Mouse (Mus musculus): ENCODE results near the gene Thrap3. TPM values are rescaled to one million over a fixed set of nuclear protein-coding genes. Genes with fewer than 3 reads are reported as not detected.

The Thrap3 gene
- total and polyA plus RNA-seq, 2 experiments = 29.1 to 74.3 TPM

GRCm38 (mm10) chr4:126242510-126242909 lies 40.0 kb upstream of the Thrap3 start:
- no peak overlapping the region for H3K9ac ChIP-seq (ENCODE audit: low read depth, low read length)
- no peak for DNase-seq (ENCODE audit: extremely low read depth, low read depth, low spot score)
- H3K27ac ChIP-seq (replicated peaks; ENCODE audit: insufficient read depth, low read depth, low read length) = no peak overlapping the region
- no peak for TF ChIP-seq CTCF (IDR thresholded peaks at IDR 0.05; ENCODE audit: low read depth, low read length)
- TF ChIP-seq POLR2A (IDR thresholded peaks at IDR 0.05; ENCODE audit: extremely low read depth, insufficient read depth, low read length) = no peak
- peaks cover 8% of the 10 kb centered on the region for H3K36me3 ChIP-seq (ENCODE audit: control insufficient read depth, insufficient read depth, low read length)
- no peak overlapping the region for H3K4me3 ChIP-seq (ENCODE audit: insufficient read depth, low read depth, low read length)
- 92% methylated on average over 6 of the region's 6 CpGs for WGBS
- H3K79me2 ChIP-seq (ENCODE audit: control insufficient read depth, insufficient read depth, low read length) = peaks cover 14% of the 10 kb centered on the region
- H3K4me1 ChIP-seq (ENCODE audit: control insufficient read depth, insufficient read depth, low read length) = no peaks in the 10 kb centered on the region
- H3K27me3 ChIP-seq (ENCODE audit: control insufficient read depth, insufficient read depth, low read length) = no peaks in the 10 kb centered on the region

GRCm38 (mm10) chr4:126241956-126242355 lies 39.4 kb upstream of the Thrap3 start:
- no peak for DNase-seq (ENCODE audit: extremely low read depth, low read depth, low spot score)

DNA sequence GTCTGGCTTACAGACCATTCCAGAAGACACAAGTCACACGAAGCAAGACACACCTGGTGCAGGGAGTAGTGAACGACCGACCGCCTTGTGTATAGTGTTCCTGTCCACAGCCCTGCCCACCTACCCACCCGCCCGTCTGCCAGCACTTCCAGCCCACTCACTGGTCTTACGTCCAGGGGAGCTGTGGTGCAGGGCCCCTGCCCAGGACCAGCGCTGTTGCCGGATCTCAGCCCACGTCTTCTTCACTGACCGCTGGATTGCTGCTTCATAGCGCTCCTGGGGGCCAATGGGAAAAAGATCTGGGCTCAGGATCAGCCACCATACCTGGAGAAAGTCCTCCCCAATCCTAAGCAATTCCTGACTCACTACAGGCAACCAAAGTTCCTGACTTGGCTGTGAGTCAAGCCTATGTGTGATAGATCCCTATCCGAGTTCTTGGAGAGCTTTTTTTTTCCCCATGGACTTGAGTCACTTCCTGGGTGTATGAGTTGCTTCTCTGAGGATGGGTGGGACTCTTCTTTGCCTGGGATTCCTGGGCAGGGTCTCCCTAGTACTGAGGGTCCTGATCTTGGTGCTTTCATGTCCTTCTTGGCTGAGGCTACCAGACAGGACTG lies 37.4 kb upstream of the Thrap3 start:
- peaks cover 18% of the 10 kb centered on the region for H3K36me3 ChIP-seq (ENCODE audit: control insufficient read depth, insufficient read depth, low read length)
- DNase-seq (ENCODE audit: extremely low read depth, low read depth, low spot score) = no peak
- no peak overlapping the region for H3K27ac ChIP-seq (replicated peaks; ENCODE audit: insufficient read depth, low read depth, low read length)
- TF ChIP-seq CTCF (IDR thresholded peaks at IDR 0.05; ENCODE audit: low read depth, low read length) = no peak
- TF ChIP-seq POLR2A (IDR thresholded peaks at IDR 0.05; ENCODE audit: extremely low read depth, insufficient read depth, low read length) = no peak
- no peak overlapping the region for H3K9ac ChIP-seq (ENCODE audit: low read depth, low read length)
- H3K79me2 ChIP-seq (ENCODE audit: control insufficient read depth, insufficient read depth, low read length) = no peaks in the 10 kb centered on the region; the same call in 1 of the 2 replicates
- WGBS = 91% methylated on average over 13 of the region's 13 CpGs
- H3K4me3 ChIP-seq (ENCODE audit: insufficient read depth, low read depth, low read length) = no peak overlapping the region
- H3K27me3 ChIP-seq (ENCODE audit: control insufficient read depth, insufficient read depth, low read length) = no peaks in the 10 kb centered on the region
- H3K4me1 ChIP-seq (ENCODE audit: control insufficient read depth, insufficient read depth, low read length) = no peaks in the 10 kb centered on the region

More at GRCm38 (mm10) chr4:126241956-126242355, 39.4 kb upstream of the Thrap3 start:
- H3K27me3 ChIP-seq (ENCODE audit: control insufficient read depth, insufficient read depth, low read length) = no peaks in the 10 kb centered on the region
- peaks cover 8% of the 10 kb centered on the region for H3K36me3 ChIP-seq (ENCODE audit: control insufficient read depth, insufficient read depth, low read length)
- WGBS = 67% methylated on average over 9 of the region's 9 CpGs
- H3K4me3 ChIP-seq (ENCODE audit: insufficient read depth, low read depth, low read length) = no peak overlapping the region
- H3K79me2 ChIP-seq (ENCODE audit: control insufficient read depth, insufficient read depth, low read length) = peaks cover 13% of the 10 kb centered on the region
- no peaks in the 10 kb centered on the region for H3K4me1 ChIP-seq (ENCODE audit: control insufficient read depth, insufficient read depth, low read length)
- TF ChIP-seq POLR2A (IDR thresholded peaks at IDR 0.05; ENCODE audit: extremely low read depth, insufficient read depth, low read length) = no peak
- no peak for TF ChIP-seq CTCF (IDR thresholded peaks at IDR 0.05; ENCODE audit: low read depth, low read length)
- H3K9ac ChIP-seq (ENCODE audit: low read depth, low read length) = no peak overlapping the region
- H3K27ac ChIP-seq (replicated peaks; ENCODE audit: insufficient read depth, low read depth, low read length) = no peak overlapping the region

DNA sequence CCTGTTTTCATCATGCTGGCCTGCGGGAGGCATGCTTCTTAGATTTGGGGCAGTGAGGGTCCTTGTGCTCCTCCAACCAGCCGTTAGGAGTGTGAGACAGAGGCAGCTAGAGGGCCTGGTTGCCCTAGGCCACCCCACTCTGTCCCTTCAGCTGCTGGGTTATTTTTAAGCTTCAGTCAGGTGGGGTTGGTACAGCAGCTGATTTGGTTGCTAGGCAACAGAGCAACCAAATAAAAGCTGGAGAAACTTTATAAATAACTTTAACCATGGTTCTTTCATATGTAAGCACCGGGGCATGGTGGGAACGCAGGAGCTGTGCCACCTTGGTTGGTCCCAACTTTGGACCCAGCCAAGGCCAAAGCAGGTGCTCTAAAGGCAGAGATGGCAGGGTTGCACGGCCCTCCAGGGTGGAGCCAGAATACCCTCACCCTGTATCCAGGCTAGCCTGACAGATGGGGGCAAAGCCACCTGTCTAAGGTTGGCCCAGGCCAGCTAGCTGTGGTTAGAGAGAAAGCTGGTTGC lies 35.2 kb upstream of the Thrap3 start:
- H3K27me3 ChIP-seq (ENCODE audit: control insufficient read depth, insufficient read depth, low read length) = no peaks in the 10 kb centered on the region
- H3K27ac ChIP-seq (replicated peaks; ENCODE audit: insufficient read depth, low read depth, low read length) = no peak overlapping the region
- no peak for DNase-seq (ENCODE audit: extremely low read depth, low read depth, low spot score)
- TF ChIP-seq POLR2A (IDR thresholded peaks at IDR 0.05; ENCODE audit: extremely low read depth, insufficient read depth, low read length) (no peak), CTCF (IDR thresholded peaks at IDR 0.05; ENCODE audit: low read depth, low read length) (no peak)
- WGBS = 71% methylated on average over 5 of the region's 5 CpGs
- H3K79me2 ChIP-seq (ENCODE audit: control insufficient read depth, insufficient read depth, low read length) = no peaks in the 10 kb centered on the region
- no peak overlapping the region for H3K4me3 ChIP-seq (ENCODE audit: insufficient read depth, low read depth, low read length)
- no peaks in the 10 kb centered on the region for H3K4me1 ChIP-seq (ENCODE audit: control insufficient read depth, insufficient read depth, low read length)
- peaks cover 32% of the 10 kb centered on the region for H3K36me3 ChIP-seq (ENCODE audit: control insufficient read depth, insufficient read depth, low read length)
- no peak overlapping the region for H3K9ac ChIP-seq (ENCODE audit: low read depth, low read length)

DNA sequence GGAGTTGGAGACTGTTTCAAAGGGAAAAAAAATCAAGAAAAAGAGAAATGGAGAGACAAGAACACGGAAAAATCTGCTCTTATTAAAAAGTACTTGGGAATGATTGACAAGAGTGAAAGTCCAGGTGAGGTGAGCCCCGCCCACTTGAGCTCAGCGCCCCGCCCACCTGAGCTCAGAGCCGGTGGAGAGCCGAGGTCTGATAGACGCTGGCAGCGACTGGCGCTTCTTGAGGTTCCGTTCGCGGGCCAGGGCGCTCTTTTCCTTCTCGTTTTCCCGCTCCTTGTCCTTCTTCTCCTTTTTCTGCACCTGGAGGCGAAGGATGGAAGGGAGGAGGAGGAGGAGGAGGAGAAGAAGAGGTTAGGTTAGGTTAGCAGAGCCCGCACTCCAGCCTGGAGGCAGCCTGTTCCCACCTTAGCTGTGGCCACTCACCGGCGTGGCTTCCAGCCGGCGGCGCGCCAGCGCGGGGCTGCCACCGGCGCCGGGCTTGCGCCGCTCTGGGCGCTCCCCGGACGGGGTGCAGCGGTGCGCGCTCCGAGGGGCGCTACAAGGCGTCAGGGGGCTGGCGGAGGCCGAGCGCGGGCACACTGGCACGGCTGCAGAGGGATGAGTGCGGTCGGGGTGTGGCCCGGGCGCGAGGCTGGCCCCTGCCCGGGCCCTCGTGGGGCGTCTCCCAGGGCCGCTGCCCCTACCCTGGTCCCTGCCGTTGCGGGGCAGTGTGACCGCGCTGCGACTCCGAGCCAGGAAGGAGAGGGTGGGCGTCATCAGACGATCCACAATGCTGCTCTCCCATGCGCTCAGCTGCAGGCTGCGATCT lies 34.1 kb upstream of the Thrap3 start:
- H3K9ac ChIP-seq (ENCODE audit: low read depth, low read length) = no peak overlapping the region

More for the DNA sequence above, 34.1 kb upstream of the Thrap3 start:
- WGBS = 84% methylated on average over 63 of the region's 63 CpGs
- H3K4me3 ChIP-seq (ENCODE audit: insufficient read depth, low read depth, low read length) = no peak overlapping the region
- peaks cover 40% of the 10 kb centered on the region for H3K36me3 ChIP-seq (ENCODE audit: control insufficient read depth, insufficient read depth, low read length)
- no peaks in the 10 kb centered on the region for H3K4me1 ChIP-seq (ENCODE audit: control insufficient read depth, insufficient read depth, low read length)
- H3K79me2 ChIP-seq (ENCODE audit: control insufficient read depth, insufficient read depth, low read length) = no peaks in the 10 kb centered on the region
- no peaks in the 10 kb centered on the region for H3K27me3 ChIP-seq (ENCODE audit: control insufficient read depth, insufficient read depth, low read length)
- TF ChIP-seq CTCF (IDR thresholded peaks at IDR 0.05; ENCODE audit: low read depth, low read length) = no peak
- TF ChIP-seq POLR2A (IDR thresholded peaks at IDR 0.05; ENCODE audit: extremely low read depth, insufficient read depth, low read length) = no peak
- no peak for DNase-seq (ENCODE audit: extremely low read depth, low read depth, low spot score)
- H3K27ac ChIP-seq (replicated peaks; ENCODE audit: insufficient read depth, low read depth, low read length) = no peak overlapping the region
